Mouse (Mus musculus): ENCODE measurements around the gene Ccdc3. TPM values are rescaled to one million over a fixed set of nuclear protein-coding genes. Genes with fewer than 3 reads are reported as not detected.

Gene Ccdc3
- total RNA-seq, 2 experiments from 2014 or later = 4.7 to 5.9 TPM

GRCm38 (mm10) chr2:5154711-5155110 lies 17.1 kb downstream of the Ccdc3 start:
- DNase-seq = no peak
- intact Hi-C loops (cut with DNase I) = no loop called here

GRCm38 (mm10) chr2:5160236-5160848 lies 22.8 kb downstream of the Ccdc3 start:
- intact Hi-C loops (cut with DNase I) = no loop called here
- no peak for DNase-seq

GRCm38 (mm10) chr2:5161002-5161745 lies 23.6 kb downstream of the Ccdc3 start:
- DNase-seq = no peak
- intact Hi-C loops (cut with DNase I) = no loop called here

GRCm38 (mm10) chr2:5161908-5162674 lies 24.5 kb downstream of the Ccdc3 start:
- no peak for DNase-seq
- intact Hi-C loops (cut with DNase I) = no loop called here

DNA sequence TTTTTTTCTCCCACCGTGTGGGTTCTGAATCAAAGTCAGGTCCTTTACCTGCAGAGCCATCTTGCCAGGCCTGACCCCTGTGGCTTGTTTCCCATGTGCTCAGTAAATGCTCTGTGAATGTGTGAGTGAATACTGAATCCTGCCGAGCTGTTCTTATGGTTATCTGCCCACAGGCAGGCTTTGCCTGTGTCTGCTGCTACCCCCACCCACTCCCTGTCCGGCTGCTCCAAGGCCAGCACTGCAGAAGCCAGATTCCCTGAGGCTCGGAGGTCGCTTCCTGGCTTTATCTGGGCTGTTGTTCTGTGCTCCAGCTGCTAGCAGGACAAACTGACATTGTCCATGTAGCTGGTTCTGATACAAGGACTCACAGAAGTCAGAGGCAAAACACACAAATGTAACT lies 25.2 kb downstream of the Ccdc3 start:
- no peak for DNase-seq
- intact Hi-C loops (cut with DNase I) = no loop called here

DNA sequence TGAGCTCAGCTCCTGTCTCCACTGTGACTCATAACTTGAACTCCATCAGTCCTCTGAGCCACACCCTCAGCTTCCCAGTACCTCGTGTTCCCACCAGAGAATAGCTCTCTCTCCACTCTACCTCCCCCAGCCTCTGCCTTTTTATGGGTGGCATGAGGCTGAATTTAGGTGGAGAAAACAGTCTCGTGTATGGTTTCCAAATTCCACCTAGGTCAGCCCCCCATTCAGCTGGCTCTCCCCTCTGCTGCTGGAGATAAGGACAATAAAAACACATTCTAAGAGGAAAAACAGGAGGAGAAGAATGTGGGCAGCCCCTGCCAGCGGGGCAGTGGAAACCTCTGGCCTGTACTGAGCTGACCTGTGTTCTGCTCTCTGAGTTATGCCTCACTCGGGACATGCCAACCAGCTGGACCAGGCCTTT lies 28.4 kb downstream of the Ccdc3 start:
- DNase-seq = peak in 1 of 2 experiments; percentile 13
- intact Hi-C loops (cut with DNase I) = no loop called here

GRCm38 (mm10) chr2:5166796-5167195 lies 29.2 kb downstream of the Ccdc3 start:
- DNase-seq = no peak
- intact Hi-C loops (cut with DNase I) = no loop called here

GRCm38 (mm10) chr2:5170815-5171214 lies 33.2 kb downstream of the Ccdc3 start:
- intact Hi-C loops (cut with DNase I) = no loop called here
- DNase-seq = no peak

DNA sequence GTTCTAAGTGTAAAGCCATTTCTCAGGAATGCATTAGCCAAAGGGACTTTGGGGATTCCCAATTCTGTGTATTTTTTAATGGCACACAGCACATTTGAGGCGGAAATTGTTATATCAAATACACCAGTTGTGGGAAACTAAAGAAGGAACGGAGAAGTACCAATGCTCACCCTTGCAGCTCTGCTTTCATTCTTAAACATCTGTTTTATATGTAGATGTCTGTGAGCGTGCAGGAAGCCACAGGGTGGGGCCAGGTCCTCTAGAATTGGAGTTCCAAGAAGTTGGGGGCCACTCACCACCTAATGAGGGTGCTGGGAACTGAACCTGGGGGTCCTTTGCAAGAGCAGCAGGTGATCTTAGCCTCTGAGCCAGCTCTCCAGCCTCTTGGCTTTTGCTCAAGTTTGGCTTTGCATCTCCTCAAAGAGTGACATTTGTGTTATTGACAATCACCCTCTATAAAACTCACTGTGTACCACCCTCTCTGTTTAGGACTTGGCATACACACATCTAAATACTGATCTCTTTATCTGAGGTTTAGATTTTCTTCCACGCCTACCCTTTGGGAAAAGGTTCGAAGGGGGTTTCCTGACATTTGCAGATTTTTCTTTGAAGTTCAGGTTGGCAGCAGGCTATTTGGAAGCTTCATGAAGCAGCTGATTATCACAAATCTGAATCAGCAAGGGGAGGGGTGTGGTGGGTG lies 33.9 kb downstream of the Ccdc3 start:
- intact Hi-C loops (cut with DNase I) = no loop called here
- DNase-seq = no peak

DNA sequence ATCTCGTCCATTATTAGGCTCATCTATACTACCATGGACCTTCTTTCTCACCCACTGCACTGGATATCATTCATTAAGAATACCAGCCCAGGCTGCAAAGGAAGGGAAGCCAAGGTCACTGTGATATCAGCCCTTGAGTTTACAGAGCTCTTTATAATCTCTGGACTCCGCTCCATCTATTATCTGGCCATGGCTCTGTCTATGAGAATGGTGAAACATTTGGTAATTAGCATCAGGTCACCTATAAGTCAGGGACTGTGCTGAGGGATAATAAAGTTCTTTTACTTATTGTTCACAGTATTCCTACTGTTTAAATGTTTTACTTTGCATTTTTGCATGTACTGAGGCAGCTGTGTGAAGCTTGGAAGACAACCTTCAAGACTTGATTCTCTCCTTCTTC lies 35.2 kb downstream of the Ccdc3 start:
- intact Hi-C loops (cut with DNase I) = no loop called here
- no peak for DNase-seq

DNA sequence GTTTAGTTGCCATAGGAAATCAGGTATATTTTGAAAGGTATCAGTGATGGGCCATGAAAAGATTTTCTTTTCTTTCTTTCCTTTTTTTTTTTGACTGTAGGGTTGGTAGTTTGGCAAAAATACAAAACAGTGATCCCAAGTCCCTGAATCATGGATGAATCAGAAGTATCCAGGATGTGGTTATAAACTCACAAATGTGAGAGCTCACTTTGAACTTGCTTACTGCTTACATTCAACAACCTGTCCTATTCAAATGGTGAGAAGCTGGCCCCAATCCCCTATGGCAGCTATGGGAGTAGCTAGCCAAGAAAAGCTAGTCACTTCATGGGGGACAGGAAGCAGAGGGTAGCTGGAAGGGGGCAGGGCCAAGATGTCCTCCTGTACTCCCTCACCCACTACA lies 37.1 kb downstream of the Ccdc3 start:
- intact Hi-C loops (cut with DNase I) = no loop called here

GRCm38 (mm10) chr2:5181462-5182443 lies 44.2 kb downstream of the Ccdc3 start:
- no peak for DNase-seq
- intact Hi-C loops (cut with DNase I) = no loop called here

More for the DNA sequence above, 37.1 kb downstream of the Ccdc3 start:
- DNase-seq = no peak

DNA sequence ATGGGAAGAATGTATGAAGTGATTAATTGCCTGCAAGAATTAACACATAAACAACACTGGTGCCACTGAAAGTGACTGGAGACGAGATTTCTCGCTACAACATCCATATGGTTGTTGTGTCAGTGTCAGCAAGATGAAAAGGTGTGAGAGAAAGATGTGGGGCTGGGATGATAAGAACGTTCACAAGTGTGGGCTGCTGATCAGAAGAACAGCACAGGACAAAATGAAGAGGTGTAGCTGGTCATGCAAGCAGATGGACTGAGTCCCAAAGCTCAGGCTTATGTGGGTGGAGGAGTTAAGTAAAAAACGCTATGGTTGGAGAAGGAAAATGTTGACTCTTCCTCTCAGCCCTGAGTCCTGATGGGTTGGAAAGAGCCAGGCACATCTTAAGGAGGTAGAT lies 46.6 kb downstream of the Ccdc3 start:
- no peak for DNase-seq
- intact Hi-C loops (cut with DNase I) = no loop called here

DNA sequence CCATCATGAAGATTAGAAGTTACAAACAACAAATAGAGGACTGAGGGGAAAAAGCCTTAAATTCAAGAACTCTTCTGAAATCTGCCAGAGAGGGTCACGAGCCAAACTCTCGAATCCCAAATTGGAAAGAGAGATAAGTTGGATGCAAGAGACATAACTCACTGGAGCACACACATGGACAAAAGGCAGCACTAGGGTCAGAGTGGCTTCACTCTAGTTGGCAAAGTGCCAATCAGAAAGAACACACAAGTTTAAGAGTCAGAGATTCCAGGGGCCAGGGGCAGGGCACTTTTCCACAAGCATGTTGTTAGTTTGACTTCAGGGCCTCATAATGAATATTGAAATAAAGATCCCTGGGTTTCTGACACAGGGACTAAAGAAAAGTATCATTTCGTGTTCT lies 48.1 kb downstream of the Ccdc3 start:
- intact Hi-C loops (cut with DNase I) = no loop called here
- DNase-seq = no peak

DNA sequence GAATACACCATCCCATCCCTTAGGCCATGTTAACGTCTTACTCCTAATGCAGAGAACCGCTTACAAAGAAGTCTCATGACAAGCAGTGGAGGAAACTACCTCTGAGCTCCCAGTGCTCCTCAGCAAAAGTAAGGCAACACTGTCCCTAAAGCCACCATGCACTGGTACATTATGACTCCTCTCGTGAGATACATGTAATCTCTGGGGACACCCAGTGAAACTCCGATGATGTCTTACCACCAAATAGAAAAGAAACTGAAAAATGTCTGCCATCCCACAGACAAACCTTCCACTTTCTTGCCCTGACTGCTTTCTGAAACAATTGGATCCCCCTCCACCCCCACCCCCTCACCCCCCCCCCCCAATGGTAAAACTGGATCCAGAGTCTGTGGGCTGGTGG lies 54.6 kb downstream of the Ccdc3 start:
- DNase-seq = no peak
- intact Hi-C loops (cut with DNase I) = no loop called here

GRCm38 (mm10) chr2:5193071-5193470 lies 55.5 kb downstream of the Ccdc3 start:
- DNase-seq = no peak
- intact Hi-C loops (cut with DNase I) = no loop called here

GRCm38 (mm10) chr2:5194701-5195215 lies 57.2 kb downstream of the Ccdc3 start:
- no peak for DNase-seq
- intact Hi-C loops (cut with DNase I) = no loop called here

- intact Hi-C loops (cut with DNase I) = no loop called here
Measured at GRCm38 (mm10) chr2:5197486-5197885, 59.9 kb downstream of the Ccdc3 start.

DNA sequence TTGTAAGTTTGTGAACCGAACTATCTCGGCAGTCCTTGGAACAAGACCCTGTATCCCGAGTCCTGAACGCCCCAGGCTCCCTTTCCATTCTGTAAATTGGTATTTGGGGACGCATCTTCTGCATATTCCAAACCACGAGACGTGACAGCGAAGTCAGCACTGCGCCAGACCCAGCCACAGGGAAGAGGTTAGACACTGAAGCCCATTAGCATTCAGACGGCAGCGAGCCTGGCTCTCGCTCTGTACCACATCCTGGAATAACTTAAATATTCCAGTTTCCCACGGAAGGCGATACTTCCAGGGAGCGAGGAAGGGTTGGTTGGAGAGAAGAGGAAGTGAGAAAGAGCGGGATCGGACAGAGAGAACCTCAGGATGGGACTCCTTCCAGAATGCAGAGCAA lies 61.7 kb downstream of the Ccdc3 start:
- intact Hi-C loops (cut with DNase I) = no loop called here

More at GRCm38 (mm10) chr2:5197486-5197885, 59.9 kb downstream of the Ccdc3 start:
- DNase-seq = no peak

More for the DNA sequence above, 61.7 kb downstream of the Ccdc3 start:
- DNase-seq = no peak
